Mouse (Mus musculus) ES-E14 (cell line): ENCODE results near the gene Gm20671. TPM values are rescaled to one million over a fixed set of nuclear protein-coding genes. Genes with fewer than 3 reads are reported as not detected.
"Not testable (repeated sequence)": the region's sequence is repeated elsewhere in the genome, so short reads cannot be mapped to it uniquely, and the experiment has no call there.

Experiments used
- DNase-seq: peaks from one replicate; pipeline ENCODE4 v3.0.0-alpha.2; 2013; ENCODE audit warnings: low read depth, low spot score
- H3K27ac ChIP-seq: 2 replicates; pipeline ENCODE4 v1.5.1; 2012; ENCODE audit warnings: low read depth, mild to moderate bottlenecking, low read length, moderate library complexity, mixed read lengths; ENCODE audit not compliant: poor library complexity, insufficient read depth, severe bottlenecking
- H3K36me3 ChIP-seq: 2 replicates; pipeline ENCODE4 v1.6.1; 2012; ENCODE audit warnings: mild to moderate bottlenecking, low read length, moderate library complexity, mixed read lengths; ENCODE audit not compliant: control insufficient read depth, poor library complexity, insufficient read depth, severe bottlenecking
- H3K4me1 ChIP-seq, 2 experiments: fragments of 150-350 bp in 1 of 2; sonication (generic) in 1 of 2; 2 replicates each; pipeline ENCODE4 v1.6.1; 2012; ENCODE audit warnings: low read length in 2 of 2, mild to moderate bottlenecking in 1 of 2, mixed read lengths in 1 of 2; ENCODE audit not compliant: control insufficient read depth in 2 of 2, insufficient read depth in 2 of 2, poor library complexity in 1 of 2
- H3K4me3 ChIP-seq, 2 experiments: fragments of 150-350 bp in 1 of 2; sonication (generic) in 1 of 2; 2 replicates each; pipeline ENCODE4 v1.5.1; 2012; ENCODE audit warnings: low read length in 2 of 2, low read depth in 1 of 2, mild to moderate bottlenecking in 1 of 2, mixed read lengths in 1 of 2; ENCODE audit not compliant: insufficient read depth in 1 of 2, poor library complexity in 1 of 2, severe bottlenecking in 1 of 2
- H3K9ac ChIP-seq: 2 replicates; pipeline ENCODE4 v1.6.1; 2012; ENCODE audit warnings: low read depth, mild to moderate bottlenecking, low read length, mixed read lengths; ENCODE audit not compliant: poor library complexity, insufficient read depth, severe bottlenecking
- H3K9me3 ChIP-seq: fragments of 150-350 bp; sonication (generic); 2 replicates; pipeline ENCODE4 v1.6.1; 2012; ENCODE audit warnings: low read depth, mild to moderate bottlenecking, low read length; ENCODE audit not compliant: control insufficient read depth, insufficient read depth
- CHD2 ChIP-seq: IDR thresholded peaks from 2 replicates; pipeline ENCODE4 v1.6.1; 2014; ENCODE audit warnings: mild to moderate bottlenecking, low read depth, low read length, inconsistent platforms
- HCFC1 ChIP-seq: IDR thresholded peaks from 2 replicates; pipeline ENCODE4 v1.6.1; 2012; ENCODE audit warnings: low read length, inconsistent platforms, borderline replicate concordance; ENCODE audit not compliant: insufficient read depth
- MAFK ChIP-seq: IDR thresholded peaks from 2 replicates; pipeline ENCODE4 v1.6.1; 2014; ENCODE audit warnings: mild to moderate bottlenecking, low read depth, low read length, inconsistent platforms; ENCODE audit not compliant: insufficient read depth
- ZC3H11A ChIP-seq: IDR thresholded peaks from 2 replicates; pipeline ENCODE4 v1.6.1; 2012; ENCODE audit warnings: low read depth, mild to moderate bottlenecking, inconsistent platforms, low read length, borderline replicate concordance
- ZNF384 ChIP-seq: IDR thresholded peaks from 2 replicates; pipeline ENCODE4 v1.6.1; 2012; ENCODE audit warnings: low read depth, low read length, inconsistent platforms
- in situ Hi-C, 2 experiments: fragments of 600-800 bp; cut with MboI; formaldehyde crosslinking; loops; one replicate each; pipeline ENCODE4 v1.15.1; 2025; ENCODE audit warnings: low sequenced_read_pairs in 2 of 2, inconsistent platforms in 1 of 2; ENCODE audit not compliant: unreplicated experiment in 2 of 2
- total RNA-seq: library from RNA; depleted of rRNA; stranded (reverse); fragments of 300-350 nt; gene quantifications from 2 replicates; pipeline ENCODE4 v1.2.3, GENCODE M21; 2012

The Gm20671 gene
- total RNA-seq, 1 experiment = not detected

GRCm38 (mm10) chr5:32853731-32854507, 27.0 kb upstream of the Gm20671 start, which contains the start of gene Prr14l:
Prr14l (minus strand) TSS chr5:32854256.
- peak; percentile 97 for DNase-seq
- Histone ChIP-seq H3K9ac (peak within 1 kb of the TSS; percentile 98), H3K9me3 (no peaks in the 10 kb centered on the region), H3K36me3 (no peaks in the 10 kb centered on the region), H3K4me1 (peaks cover 11 to 19% of the 10 kb centered on the region in 2 experiments), H3K4me3 (peak within 1 kb of the TSS; percentile 89 to 97), H3K27ac (peak within 1 kb of the TSS; percentile 68)
- in situ Hi-C loops = no loop called here
- TF ChIP-seq HCFC1 (peak; percentile 75), CHD2 (no peak), ZNF384 (no peak)

DNA sequence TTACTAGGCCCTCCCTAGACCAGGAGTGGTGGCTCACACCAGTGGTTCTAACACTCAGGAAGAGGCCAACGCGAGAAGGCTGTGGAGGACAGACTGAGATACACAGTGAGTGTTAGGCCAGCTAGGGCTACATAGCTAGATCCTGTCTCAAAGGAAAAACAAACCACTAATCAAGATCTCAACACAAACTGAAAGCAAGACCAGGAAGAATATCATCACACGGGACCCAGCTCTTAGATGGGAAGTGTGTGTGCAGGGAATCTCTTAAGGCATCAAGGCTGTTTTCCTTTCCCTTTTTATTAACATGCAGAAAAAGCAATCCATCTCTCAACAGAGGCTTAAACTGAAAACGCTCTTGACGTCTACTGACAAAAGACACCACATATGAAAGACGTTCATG, 25.1 kb upstream of the Gm20671 start:
- no peak for DNase-seq
- Histone ChIP-seq H3K9me3 (no peaks in the 10 kb centered on the region), H3K27ac (peak overlapping the region; percentile 38; the same call in 1 of the 2 replicates), H3K4me1 (peaks cover 11 to 19% of the 10 kb centered on the region in 2 experiments), H3K4me3 (peak overlapping the region in 1 of 2 experiments; percentile 19; a peak in 1 of 4 replicates), H3K9ac (peak overlapping the region; percentile 50; the same call in 1 of the 2 replicates), H3K36me3 (no peaks in the 10 kb centered on the region)
- TF ChIP-seq CHD2 (no peak), MAFK (no peak), HCFC1 (no peak), ZNF384 (no peak), ZC3H11A (no peak)
- in situ Hi-C loops = no loop called here

GRCm38 (mm10) chr5:32849580-32849979, 22.7 kb upstream of the Gm20671 start:
- H3K36me3 ChIP-seq = not testable (repeated sequence)

DNA sequence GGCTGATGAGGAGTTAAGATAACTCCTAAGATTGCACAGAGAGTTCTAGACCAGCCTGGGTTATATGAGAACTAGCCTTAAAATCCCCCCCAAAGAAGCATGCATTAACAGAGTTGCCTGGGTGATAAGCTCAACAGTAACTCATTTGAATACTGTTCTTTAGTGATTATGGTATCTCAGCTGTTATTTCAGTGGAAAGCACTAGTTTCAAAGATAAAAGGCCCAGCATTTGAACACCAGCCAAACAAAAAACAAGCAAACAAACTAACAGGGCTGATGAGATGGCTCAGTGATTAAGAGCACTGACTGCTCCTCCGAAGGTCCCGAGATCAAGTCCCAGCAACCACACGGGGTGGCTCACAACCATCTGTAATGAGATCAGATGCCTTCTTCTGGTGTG, 22.3 kb upstream of the Gm20671 start:
- in situ Hi-C loops = no loop called here
- H3K36me3 ChIP-seq = no peaks in the 10 kb centered on the region; the same call in 1 of the 2 replicates

More at GRCm38 (mm10) chr5:32849580-32849979, 22.7 kb upstream of the Gm20671 start:
- H3K4me1 ChIP-seq = peaks cover 9 to 19% of the 10 kb centered on the region in 2 experiments
- H3K4me3 ChIP-seq, H3K9me3 ChIP-seq, H3K27ac ChIP-seq, H3K9ac ChIP-seq, in situ Hi-C loops, DNase-seq: not testable (repeated sequence)

More for the DNA sequence above, 22.3 kb upstream of the Gm20671 start:
- Histone ChIP-seq H3K9ac (no peak overlapping the region), H3K4me1 (peaks cover 9 to 17% of the 10 kb centered on the region in 2 experiments), H3K9me3 (no peaks in the 10 kb centered on the region), H3K27ac (no peak overlapping the region), H3K4me3 (no peak overlapping the region)
- DNase-seq = no peak
- TF ChIP-seq HCFC1 (no peak), CHD2 (no peak), MAFK (no peak), ZNF384 (no peak), ZC3H11A (no peak)
